Mouse (Mus musculus) embryonic facial prominence, embryonic 13.5 days (tissue): Measurements from ENCODE around the gene Olfr455. TPM values are rescaled to one million over a fixed set of nuclear protein-coding genes. Genes with fewer than 3 reads are reported as not detected.
A peak's percentile ranks its signal among the peaks of the same experiment; 100 is the strongest.

Experiments used
- ATAC-seq: fragments of 200-750 bp; cut with Nextera tagmentation; 2 replicates; pipeline ENCODE4 v1.8.0; 2017; ENCODE audit warnings: low read depth; ENCODE audit not compliant: insufficient number of reproducible peaks, insufficient read depth, low FRiP score, low TSS enrichment
- H3K27ac ChIP-seq: fragments of 300-500 bp; sonication (generic); 2 replicates; pipeline ENCODE4 v1.5.1; 2015; ENCODE audit warnings: moderate library complexity, mild to moderate bottlenecking, inconsistent platforms
- H3K27me3 ChIP-seq: fragments of 300-500 bp; sonication (generic); 2 replicates; pipeline ENCODE4 v1.6.1; 2015; ENCODE audit warnings: mild to moderate bottlenecking, inconsistent platforms
- H3K36me3 ChIP-seq: fragments of 300-500 bp; sonication (generic); 2 replicates; pipeline ENCODE4 v1.6.1; 2015; ENCODE audit warnings: mild to moderate bottlenecking, inconsistent platforms
- H3K4me1 ChIP-seq: fragments of 300-500 bp; sonication (generic); 2 replicates; pipeline ENCODE4 v1.6.1; 2015; ENCODE audit warnings: inconsistent platforms
- H3K4me2 ChIP-seq: fragments of 300-500 bp; sonication (generic); 2 replicates; pipeline ENCODE4 v1.6.1; 2015; ENCODE audit warnings: moderate library complexity, mild to moderate bottlenecking, inconsistent platforms
- H3K4me3 ChIP-seq: fragments of 300-500 bp; sonication (generic); 2 replicates; pipeline ENCODE4 v1.5.1; 2015; ENCODE audit warnings: mild to moderate bottlenecking, inconsistent platforms
- H3K9ac ChIP-seq: fragments of 300-500 bp; sonication (generic); 2 replicates; pipeline ENCODE4 v1.6.1; 2015; ENCODE audit warnings: mild to moderate bottlenecking, inconsistent platforms
- H3K9me3 ChIP-seq: fragments of 300-500 bp; sonication (generic); 2 replicates; pipeline ENCODE4 v1.6.1; 2016; ENCODE audit warnings: inconsistent platforms
- WGBS: fragments of 180-500 bp; shearing (Covaris S2); methylation state at CpG from one replicate; pipeline ENCODE4 v1.1.7; 2015; ENCODE audit warnings: mixed read lengths; 5-methylcytosine and 5-hydroxymethylcytosine counted together
- polyA plus RNA-seq: library from polyadenylated mRNA; unstranded; fragments of >200 nt; fragmentation: Nextera tagmentation; extraction: Ambion mirVana; gene quantifications from 2 replicates; pipeline ENCODE4 v1.2.1, GENCODE M21; 2015

The Olfr455 gene
- polyA plus RNA-seq, result not detected in 2 replicates

GRCm38 (mm10) chr6:42547461-42547860 is at the start of gene Olfr455:
TSS of gene Olfr455 (minus strand) at chr6:42547587.
- Histone ChIP-seq H3K9me3 (no peaks in the 10 kb centered on the region), H3K9ac (no peak within 1 kb of the TSS), H3K36me3 (no peaks in the 10 kb centered on the region), H3K4me3 (no peak within 1 kb of the TSS), H3K4me2 (no peak within 1 kb of the TSS), H3K27ac (no peak within 1 kb of the TSS), H3K4me1 (no peaks in the 10 kb centered on the region), H3K27me3 (no peaks in the 10 kb centered on the region)
- ATAC-seq, result 0 out of 2 replicates have a peak, but pooled peaks have one; percentile 32
- 78% methylated on average over 4 of the region's 4 CpGs for WGBS

- no peak overlapping the region for H3K9ac ChIP-seq
- H3K9me3 ChIP-seq, result no peaks in the 10 kb centered on the region
- H3K4me1 ChIP-seq, result no peaks in the 10 kb centered on the region
- H3K27me3 ChIP-seq, result no peaks in the 10 kb centered on the region
- no peak overlapping the region for H3K4me2 ChIP-seq
- WGBS, result 76% methylated on average over 17 of the region's 17 CpGs
- no peak overlapping the region for H3K27ac ChIP-seq
- H3K36me3 ChIP-seq, result no peaks in the 10 kb centered on the region
- H3K4me3 ChIP-seq, result no peak overlapping the region
- ATAC-seq, result no peak
Measured at GRCm38 (mm10) chr6:42593138-42593882, 45.9 kb upstream of the Olfr455 start.

- Histone ChIP-seq H3K4me3 (no peak overlapping the region), H3K27me3 (no peaks in the 10 kb centered on the region), H3K4me2 (no peak overlapping the region), H3K36me3 (no peaks in the 10 kb centered on the region), H3K9ac (no peak overlapping the region), H3K4me1 (0 out of 2 replicates have a peak, but pooled peaks cover 4% of the 10 kb centered on the region), H3K27ac (no peak overlapping the region), H3K9me3 (no peaks in the 10 kb centered on the region)
- ATAC-seq, result no peak
- 84% methylated on average over 5 of the region's 5 CpGs for WGBS
Measured at GRCm38 (mm10) chr6:42586569-42586968, 39.2 kb upstream of the Olfr455 start.

GRCm38 (mm10) chr6:42583488-42583872 is 36.1 kb upstream of the Olfr455 start:
- Histone ChIP-seq H3K27ac (no peak overlapping the region), H3K9me3 (no peaks in the 10 kb centered on the region), H3K27me3 (no peaks in the 10 kb centered on the region), H3K4me2 (peak overlapping the region; percentile 35), H3K4me3 (no peak overlapping the region), H3K9ac (no peak overlapping the region), H3K36me3 (no peaks in the 10 kb centered on the region), H3K4me1 (0 out of 2 replicates have a peak, but pooled peaks cover 4% of the 10 kb centered on the region)
- WGBS, result under 1% methylated on average over 7 of the region's 7 CpGs
- ATAC-seq, result no peak

GRCm38 (mm10) chr6:42582741-42583487 is 35.5 kb upstream of the Olfr455 start:
- Histone ChIP-seq H3K27me3 (no peaks in the 10 kb centered on the region), H3K27ac (no peak overlapping the region), H3K4me1 (0 out of 2 replicates have a peak, but pooled peaks cover 4% of the 10 kb centered on the region), H3K4me3 (no peak overlapping the region), H3K4me2 (peak overlapping the region; percentile 35), H3K9me3 (no peaks in the 10 kb centered on the region), H3K36me3 (no peaks in the 10 kb centered on the region), H3K9ac (no peak overlapping the region)
- no peak for ATAC-seq
- 51% methylated on average over 9 of the region's 9 CpGs for WGBS

GRCm38 (mm10) chr6:42578678-42579077 is 31.3 kb upstream of the Olfr455 start:
- no peaks in the 10 kb centered on the region for H3K36me3 ChIP-seq
- WGBS, result 79% methylated on average over 4 of the region's 4 CpGs
- H3K27ac ChIP-seq, result no peak overlapping the region
- H3K9me3 ChIP-seq, result no peaks in the 10 kb centered on the region
- H3K9ac ChIP-seq, result no peak overlapping the region
- no peak overlapping the region for H3K4me2 ChIP-seq
- H3K4me1 ChIP-seq, result 0 out of 2 replicates have a peak, but pooled peaks cover 4% of the 10 kb centered on the region
- no peak overlapping the region for H3K4me3 ChIP-seq
- no peaks in the 10 kb centered on the region for H3K27me3 ChIP-seq
- ATAC-seq, result no peak

GRCm38 (mm10) chr6:42577433-42577832 is 30.0 kb upstream of the Olfr455 start:
- ATAC-seq, result no peak
- no peak overlapping the region for H3K27ac ChIP-seq
- no peak overlapping the region for H3K9ac ChIP-seq
- H3K9me3 ChIP-seq, result no peaks in the 10 kb centered on the region
- 93% methylated on average over 2 of the region's 2 CpGs for WGBS
- H3K4me2 ChIP-seq, result no peak overlapping the region
- H3K4me1 ChIP-seq, result no peaks in the 10 kb centered on the region
- no peak overlapping the region for H3K4me3 ChIP-seq
- H3K27me3 ChIP-seq, result no peaks in the 10 kb centered on the region
- H3K36me3 ChIP-seq, result no peaks in the 10 kb centered on the region

- no peak overlapping the region for H3K9ac ChIP-seq
- no peak overlapping the region for H3K27ac ChIP-seq
- H3K27me3 ChIP-seq, result no peaks in the 10 kb centered on the region
- H3K4me1 ChIP-seq, result no peaks in the 10 kb centered on the region
- no peaks in the 10 kb centered on the region for H3K9me3 ChIP-seq
- no peak for ATAC-seq
- no peak overlapping the region for H3K4me2 ChIP-seq
- H3K4me3 ChIP-seq, result no peak overlapping the region
- WGBS, result 53% methylated on average over 2 of the region's 2 CpGs
- H3K36me3 ChIP-seq, result no peaks in the 10 kb centered on the region
Measured at GRCm38 (mm10) chr6:42568205-42568604, 20.8 kb upstream of the Olfr455 start.

GRCm38 (mm10) chr6:42566076-42566598 is 18.8 kb upstream of the Olfr455 start:
- Histone ChIP-seq H3K9ac (no peak overlapping the region), H3K36me3 (no peaks in the 10 kb centered on the region), H3K27ac (no peak overlapping the region), H3K4me2 (no peak overlapping the region), H3K4me3 (no peak overlapping the region), H3K4me1 (no peaks in the 10 kb centered on the region), H3K27me3 (no peaks in the 10 kb centered on the region), H3K9me3 (no peaks in the 10 kb centered on the region)
- no peak for ATAC-seq
- 71% methylated on average over 2 of the region's 2 CpGs for WGBS

- WGBS, result 40% methylated on average over 2 of the region's 2 CpGs
Measured at GRCm38 (mm10) chr6:42562280-42562679, 14.9 kb upstream of the Olfr455 start.

GRCm38 (mm10) chr6:42560885-42561284 is 13.5 kb upstream of the Olfr455 start:
- Histone ChIP-seq H3K27ac (no peak overlapping the region), H3K9ac (no peak overlapping the region), H3K4me2 (no peak overlapping the region), H3K36me3 (no peaks in the 10 kb centered on the region), H3K27me3 (no peaks in the 10 kb centered on the region), H3K4me3 (no peak overlapping the region), H3K4me1 (no peaks in the 10 kb centered on the region), H3K9me3 (no peaks in the 10 kb centered on the region)
- ATAC-seq, result no peak
- WGBS, result 77% methylated on average over 5 of the region's 5 CpGs

More at GRCm38 (mm10) chr6:42562280-42562679, 14.9 kb upstream of the Olfr455 start:
- no peak for ATAC-seq
- no peak overlapping the region for H3K4me2 ChIP-seq
- no peaks in the 10 kb centered on the region for H3K9me3 ChIP-seq
- H3K36me3 ChIP-seq, result no peaks in the 10 kb centered on the region
- no peaks in the 10 kb centered on the region for H3K4me1 ChIP-seq
- no peaks in the 10 kb centered on the region for H3K27me3 ChIP-seq
- no peak overlapping the region for H3K4me3 ChIP-seq
- H3K27ac ChIP-seq, result no peak overlapping the region
- no peak overlapping the region for H3K9ac ChIP-seq
